Mouse (Mus musculus): Measurements from ENCODE around the gene Ptgs1. TPM values are rescaled to one million over a fixed set of nuclear protein-coding genes. Genes with fewer than 3 reads are reported as not detected.

The Ptgs1 gene
- polyA plus RNA-seq, 1 experiment from 2014 or later = 36.2 TPM

GRCm38 (mm10) chr2:36201756-36202610 lies 28.2 kb upstream of the Ptgs1 start:
- H3K4me2 ChIP-seq (replicated peaks; ENCODE audit: low read depth) = peak overlapping the region; percentile 68
- no peaks in the 10 kb centered on the region for H3K9me3 ChIP-seq (ENCODE audit: control insufficient read depth, low read length)
- H3K9ac ChIP-seq (ENCODE audit: low read length) = no peak overlapping the region
- no peaks in the 10 kb centered on the region for H3K36me3 ChIP-seq (ENCODE audit: control insufficient read depth, insufficient read depth, low read length)
- WGBS = 24% methylated on average over 18 of the region's 18 CpGs
- ATAC-seq (ENCODE audit: low FRiP score, low TSS enrichment) (peak; percentile 80), DNase-seq (ENCODE audit: low spot score) (peak; percentile 71)
- H3K27ac ChIP-seq (replicated peaks) = peak overlapping the region; percentile 50
- TF ChIP-seq CTCF (IDR thresholded peaks at IDR 0.05; ENCODE audit: low read depth) = no peak
- TF ChIP-seq EP300 (optimal IDR thresholded peaks at IDR 0.05) = no peak
- H3K4me1 ChIP-seq (replicated peaks; ENCODE audit: control insufficient read depth, insufficient read depth) = peaks cover 11% of the 10 kb centered on the region; the same call in 1 of the 2 replicates
- peak overlapping the region; percentile 13; the same call in 1 of the 2 replicates for H3K4me3 ChIP-seq (ENCODE audit: low read depth, low read length)
- H3K27me3 ChIP-seq (ENCODE audit: control insufficient read depth, insufficient read depth, low read length) = no peaks in the 10 kb centered on the region

- WGBS = 8% methylated on average over 5 of the region's 5 CpGs
- ATAC-seq (ENCODE audit: low FRiP score, low TSS enrichment) (no peak), DNase-seq (ENCODE audit: low spot score) (no peak)
- H3K36me3 ChIP-seq (ENCODE audit: control insufficient read depth, insufficient read depth, low read length) = no peaks in the 10 kb centered on the region
- no peaks in the 10 kb centered on the region for H3K27me3 ChIP-seq (ENCODE audit: control insufficient read depth, insufficient read depth, low read length)
- H3K4me1 ChIP-seq (replicated peaks; ENCODE audit: control insufficient read depth, insufficient read depth) = peaks cover 11% of the 10 kb centered on the region; the same call in 1 of the 2 replicates
- H3K9ac ChIP-seq (ENCODE audit: low read length) = no peak overlapping the region
- peak overlapping the region; percentile 68 for H3K4me2 ChIP-seq (replicated peaks; ENCODE audit: low read depth)
- no peak overlapping the region for H3K27ac ChIP-seq (replicated peaks)
- no peak for TF ChIP-seq EP300 (optimal IDR thresholded peaks at IDR 0.05)
- no peak for TF ChIP-seq CTCF (IDR thresholded peaks at IDR 0.05; ENCODE audit: low read depth)
- H3K4me3 ChIP-seq (ENCODE audit: low read depth, low read length) = 0 out of 2 replicates have a peak overlapping the region, but pooled peaks have one; percentile 13
- no peaks in the 10 kb centered on the region for H3K9me3 ChIP-seq (ENCODE audit: control insufficient read depth, low read length)
These were observed 27.7 kb upstream of the Ptgs1 start for GRCm38 (mm10) chr2:36202611-36202880.

GRCm38 (mm10) chr2:36203011-36203825 lies 27.0 kb upstream of the Ptgs1 start:
- ATAC-seq (ENCODE audit: low FRiP score, low TSS enrichment) = no peak
- DNase-seq (ENCODE audit: low spot score) = peak; percentile 57
- WGBS = 3% methylated on average over 39 of the region's 39 CpGs
- Histone ChIP-seq H3K36me3 (ENCODE audit: control insufficient read depth, insufficient read depth, low read length) (no peaks in the 10 kb centered on the region), H3K4me3 (ENCODE audit: low read depth, low read length) (peak overlapping the region; percentile 37), H3K4me1 (replicated peaks; ENCODE audit: control insufficient read depth, insufficient read depth) (peaks cover 11% of the 10 kb centered on the region; the same call in 1 of the 2 replicates), H3K9ac (ENCODE audit: low read length) (0 out of 2 replicates have a peak overlapping the region, but pooled peaks have one; percentile 23), H3K4me2 (replicated peaks; ENCODE audit: low read depth) (peak overlapping the region; percentile 68), H3K27me3 (ENCODE audit: control insufficient read depth, insufficient read depth, low read length) (no peaks in the 10 kb centered on the region), H3K27ac (replicated peaks) (no peak overlapping the region), H3K9me3 (ENCODE audit: control insufficient read depth, low read length) (no peaks in the 10 kb centered on the region)
- peak; percentile 2; the same call in 1 of the 2 replicates for TF ChIP-seq CTCF (IDR thresholded peaks at IDR 0.05; ENCODE audit: low read depth)
- no peak for TF ChIP-seq EP300 (optimal IDR thresholded peaks at IDR 0.05)

- ATAC-seq (ENCODE audit: low FRiP score, low TSS enrichment) = no peak
- WGBS = 77% methylated on average over 4 of the region's 4 CpGs
- no peak for DNase-seq (ENCODE audit: low spot score)
- TF ChIP-seq CTCF (IDR thresholded peaks at IDR 0.05; ENCODE audit: low read depth) (no peak), EP300 (optimal IDR thresholded peaks at IDR 0.05) (no peak)
- Histone ChIP-seq H3K4me1 (replicated peaks; ENCODE audit: control insufficient read depth, insufficient read depth) (0 out of 2 replicates have a peak, but pooled peaks cover 8% of the 10 kb centered on the region), H3K27ac (replicated peaks) (no peak overlapping the region), H3K27me3 (ENCODE audit: control insufficient read depth, insufficient read depth, low read length) (no peaks in the 10 kb centered on the region), H3K36me3 (ENCODE audit: control insufficient read depth, insufficient read depth, low read length) (no peaks in the 10 kb centered on the region), H3K4me3 (ENCODE audit: low read depth, low read length) (no peak overlapping the region), H3K9me3 (ENCODE audit: control insufficient read depth, low read length) (no peaks in the 10 kb centered on the region), H3K9ac (ENCODE audit: low read length) (no peak overlapping the region), H3K4me2 (replicated peaks; ENCODE audit: low read depth) (no peak overlapping the region)
These were observed 25.6 kb upstream of the Ptgs1 start for GRCm38 (mm10) chr2:36204595-36204994.

GRCm38 (mm10) chr2:36207071-36207470 lies 23.2 kb upstream of the Ptgs1 start:
- WGBS = 66% methylated on average over 11 of the region's 11 CpGs
- ATAC-seq (ENCODE audit: low FRiP score, low TSS enrichment) = no peak
- TF ChIP-seq CTCF (IDR thresholded peaks at IDR 0.05; ENCODE audit: low read depth) (no peak), EP300 (optimal IDR thresholded peaks at IDR 0.05) (no peak)
- Histone ChIP-seq H3K27ac (replicated peaks) (no peak overlapping the region), H3K27me3 (ENCODE audit: control insufficient read depth, insufficient read depth, low read length) (peaks cover 3% of the 10 kb centered on the region; the same call in 1 of the 2 replicates), H3K4me1 (replicated peaks; ENCODE audit: control insufficient read depth, insufficient read depth) (0 out of 2 replicates have a peak, but pooled peaks cover 2% of the 10 kb centered on the region), H3K36me3 (ENCODE audit: control insufficient read depth, insufficient read depth, low read length) (no peaks in the 10 kb centered on the region), H3K4me2 (replicated peaks; ENCODE audit: low read depth) (no peak overlapping the region), H3K4me3 (ENCODE audit: low read depth, low read length) (no peak overlapping the region), H3K9me3 (ENCODE audit: control insufficient read depth, low read length) (no peaks in the 10 kb centered on the region), H3K9ac (ENCODE audit: low read length) (no peak overlapping the region)
- DNase-seq (ENCODE audit: low spot score) = no peak

All from stomach, postnatal 0 days (tissue).